Mouse (Mus musculus): Measurements from ENCODE around the gene Anks1b. TPM values are rescaled to one million over a fixed set of nuclear protein-coding genes. Genes with fewer than 3 reads are reported as not detected.

Gene Anks1b
- polyA plus RNA-seq, 1 experiment from 2014 or later: 1.9 TPM

DNA sequence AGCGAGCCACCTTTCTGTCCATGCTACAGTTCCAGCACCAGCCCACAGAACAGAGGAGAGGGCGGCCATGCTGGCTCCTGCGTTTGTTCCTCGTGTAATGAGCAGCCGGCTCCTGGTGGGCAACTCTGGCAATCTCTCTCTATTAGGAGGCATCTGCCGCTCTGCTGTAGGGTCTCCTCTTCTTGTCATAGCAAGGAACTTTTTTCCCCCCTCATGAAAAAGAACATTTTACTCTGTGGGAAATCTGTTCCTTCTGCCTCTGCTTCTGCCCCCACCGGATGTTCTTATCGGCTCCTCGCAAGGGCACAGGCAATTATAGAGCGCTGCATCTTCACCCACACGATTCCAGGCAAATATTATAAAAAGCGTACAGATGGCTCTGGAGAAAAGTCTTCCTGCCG lies 850.6 kb downstream of the Anks1b start:
- Histone ChIP-seq H3K4me2 (replicated peaks; ENCODE audit: low read depth) (no peak overlapping the region), H3K4me1 (replicated peaks; ENCODE audit: control insufficient read depth, insufficient read depth, low read length) (no peaks in the 10 kb centered on the region), H3K4me3 (ENCODE audit: low read depth, low read length) (no peak overlapping the region), H3K9me3 (ENCODE audit: control insufficient read depth) (no peaks in the 10 kb centered on the region), H3K27me3 (replicated peaks; ENCODE audit: control insufficient read depth, insufficient read depth, low read length) (0 out of 2 replicates have a peak, but pooled peaks cover under 1% of the 10 kb centered on the region), H3K9ac (ENCODE audit: low read depth, low read length) (no peak overlapping the region), H3K36me3 (ENCODE audit: control insufficient read depth, insufficient read depth) (no peaks in the 10 kb centered on the region), H3K27ac (ENCODE audit: low read depth, low read length) (no peak overlapping the region)
- no peak for ATAC-seq
- WGBS: 73% methylated on average over 13 of the region's 13 CpGs
- TF ChIP-seq CTCF (IDR thresholded peaks at IDR 0.05; ENCODE audit: low read depth): no peak

GRCm38 (mm10) chr10:90724931-90725330 lies 851.6 kb downstream of the Anks1b start:
- TF ChIP-seq CTCF (IDR thresholded peaks at IDR 0.05; ENCODE audit: low read depth): no peak
- WGBS: 71% methylated on average over 1 of the region's 1 CpGs

DNA sequence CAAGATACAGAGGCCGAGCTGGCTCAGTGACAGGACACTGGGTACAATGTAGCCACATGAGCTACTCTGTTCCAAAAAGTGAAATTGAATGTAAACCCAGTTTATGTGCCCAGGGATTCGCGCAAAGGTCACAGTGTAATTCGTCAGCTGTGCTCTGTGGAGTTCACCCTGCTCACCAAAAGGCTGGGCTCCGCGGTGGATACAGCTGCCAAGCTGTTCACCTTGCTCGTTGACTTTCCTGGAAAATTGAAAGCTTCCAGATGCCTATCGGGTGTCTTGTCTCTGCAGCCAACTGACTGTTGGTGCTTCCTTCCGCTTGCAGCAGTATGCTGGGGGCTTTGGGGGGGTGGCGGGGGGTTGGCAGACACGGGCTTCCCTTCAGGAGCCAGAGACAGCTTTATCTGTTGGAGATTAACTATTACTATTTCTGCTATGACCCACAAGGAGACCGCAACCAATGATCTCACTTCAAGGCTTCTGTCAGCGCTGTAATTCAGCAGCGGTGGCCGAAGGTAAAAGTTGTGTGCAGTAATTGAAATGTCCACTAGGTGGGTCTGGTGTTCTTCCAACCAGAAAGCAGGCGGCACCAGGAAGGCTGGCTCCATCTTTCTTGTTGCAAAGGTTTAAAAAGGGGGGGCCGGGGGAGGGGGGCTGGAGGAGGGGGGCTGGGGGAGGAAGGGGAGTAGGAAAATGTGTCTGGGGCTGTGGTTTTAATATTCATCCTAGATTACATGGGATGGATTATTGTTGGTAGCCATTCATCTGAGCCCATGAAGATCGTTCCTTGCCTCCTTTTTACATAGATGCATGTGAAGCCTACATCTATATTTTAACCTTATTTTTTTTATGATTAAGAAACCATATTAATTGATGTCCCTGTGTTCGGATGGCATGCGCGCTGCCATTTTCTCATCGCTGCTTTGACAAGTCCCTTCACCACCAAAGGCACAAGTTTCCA lies 855.4 kb downstream of the Anks1b start:
- Histone ChIP-seq H3K4me1 (replicated peaks; ENCODE audit: control insufficient read depth, insufficient read depth, low read length) (no peaks in the 10 kb centered on the region), H3K36me3 (ENCODE audit: control insufficient read depth, insufficient read depth) (no peaks in the 10 kb centered on the region), H3K4me3 (ENCODE audit: low read depth, low read length) (peak overlapping the region; percentile 18; the same call in 1 of the 2 replicates), H3K9ac (ENCODE audit: low read depth, low read length) (0 out of 2 replicates have a peak overlapping the region, but pooled peaks have one; percentile 3), H3K9me3 (ENCODE audit: control insufficient read depth) (no peaks in the 10 kb centered on the region), H3K4me2 (replicated peaks; ENCODE audit: low read depth) (peak overlapping the region; percentile 63), H3K27ac (ENCODE audit: low read depth, low read length) (no peak overlapping the region), H3K27me3 (replicated peaks; ENCODE audit: control insufficient read depth, insufficient read depth, low read length) (0 out of 2 replicates have a peak, but pooled peaks cover 3% of the 10 kb centered on the region)
- WGBS: 27% methylated on average over 22 of the region's 22 CpGs
- ATAC-seq: no peak
- TF ChIP-seq CTCF (IDR thresholded peaks at IDR 0.05; ENCODE audit: low read depth): peak; percentile 82

More at GRCm38 (mm10) chr10:90724931-90725330, 851.6 kb downstream of the Anks1b start:
- no peak for ATAC-seq
- Histone ChIP-seq H3K4me2 (replicated peaks; ENCODE audit: low read depth) (no peak overlapping the region), H3K9me3 (ENCODE audit: control insufficient read depth) (no peaks in the 10 kb centered on the region), H3K27me3 (replicated peaks; ENCODE audit: control insufficient read depth, insufficient read depth, low read length) (0 out of 2 replicates have a peak, but pooled peaks cover 3% of the 10 kb centered on the region), H3K4me1 (replicated peaks; ENCODE audit: control insufficient read depth, insufficient read depth, low read length) (no peaks in the 10 kb centered on the region), H3K4me3 (ENCODE audit: low read depth, low read length) (no peak overlapping the region), H3K9ac (ENCODE audit: low read depth, low read length) (no peak overlapping the region), H3K36me3 (ENCODE audit: control insufficient read depth, insufficient read depth) (no peaks in the 10 kb centered on the region), H3K27ac (ENCODE audit: low read depth, low read length) (no peak overlapping the region)

- Histone ChIP-seq H3K9me3 (ENCODE audit: control insufficient read depth) (no peaks in the 10 kb centered on the region), H3K36me3 (ENCODE audit: control insufficient read depth, insufficient read depth) (no peaks in the 10 kb centered on the region), H3K4me3 (ENCODE audit: low read depth, low read length) (no peak overlapping the region), H3K4me1 (replicated peaks; ENCODE audit: control insufficient read depth, insufficient read depth, low read length) (no peaks in the 10 kb centered on the region), H3K4me2 (replicated peaks; ENCODE audit: low read depth) (no peak overlapping the region), H3K9ac (ENCODE audit: low read depth, low read length) (no peak overlapping the region), H3K27ac (ENCODE audit: low read depth, low read length) (no peak overlapping the region), H3K27me3 (replicated peaks; ENCODE audit: control insufficient read depth, insufficient read depth, low read length) (0 out of 2 replicates have a peak, but pooled peaks cover 3% of the 10 kb centered on the region)
- TF ChIP-seq CTCF (IDR thresholded peaks at IDR 0.05; ENCODE audit: low read depth): no peak
- WGBS: 46% methylated on average over 10 of the region's 10 CpGs
- ATAC-seq: no peak
These were observed 856.2 kb downstream of the Anks1b start for GRCm38 (mm10) chr10:90729527-90729926.

GRCm38 (mm10) chr10:90732823-90733222 lies 859.5 kb downstream of the Anks1b start:
- no peak overlapping the region for H3K27ac ChIP-seq (ENCODE audit: low read depth, low read length)
- no peaks in the 10 kb centered on the region for H3K36me3 ChIP-seq (ENCODE audit: control insufficient read depth, insufficient read depth)
- TF ChIP-seq CTCF (IDR thresholded peaks at IDR 0.05; ENCODE audit: low read depth): no peak
- ATAC-seq: no peak
- no peak overlapping the region for H3K4me3 ChIP-seq (ENCODE audit: low read depth, low read length)
- H3K4me1 ChIP-seq (replicated peaks; ENCODE audit: control insufficient read depth, insufficient read depth, low read length): no peaks in the 10 kb centered on the region
- no peak overlapping the region for H3K4me2 ChIP-seq (replicated peaks; ENCODE audit: low read depth)
- H3K9me3 ChIP-seq (ENCODE audit: control insufficient read depth): no peaks in the 10 kb centered on the region
- H3K27me3 ChIP-seq (replicated peaks; ENCODE audit: control insufficient read depth, insufficient read depth, low read length): 0 out of 2 replicates have a peak, but pooled peaks cover 3% of the 10 kb centered on the region
- WGBS: 63% methylated on average over 4 of the region's 4 CpGs
- no peak overlapping the region for H3K9ac ChIP-seq (ENCODE audit: low read depth, low read length)

DNA sequence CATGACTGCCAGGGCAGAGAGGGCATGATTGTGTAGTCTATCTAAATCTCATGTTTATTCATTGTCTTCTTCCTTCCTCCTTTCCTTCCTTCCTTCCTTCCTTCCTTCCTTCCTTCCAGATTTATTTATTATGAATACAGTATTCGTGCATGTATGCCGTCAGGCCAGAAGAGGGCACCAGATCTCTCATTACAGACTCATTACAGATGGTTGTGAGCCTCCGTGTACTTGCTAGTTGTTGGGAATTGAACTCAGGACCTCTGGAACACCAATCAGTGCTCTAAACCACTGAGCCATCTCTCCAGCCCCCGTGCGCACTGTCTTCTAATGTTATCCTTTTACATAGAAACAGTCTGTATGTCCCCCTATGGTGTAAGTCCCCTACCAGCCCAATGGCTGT lies 860.3 kb downstream of the Anks1b start:
- H3K4me2 ChIP-seq (replicated peaks; ENCODE audit: low read depth): no peak overlapping the region
- no peak overlapping the region for H3K9ac ChIP-seq (ENCODE audit: low read depth, low read length)
- no peak overlapping the region for H3K4me3 ChIP-seq (ENCODE audit: low read depth, low read length)
- ATAC-seq: no peak
- no peaks in the 10 kb centered on the region for H3K4me1 ChIP-seq (replicated peaks; ENCODE audit: control insufficient read depth, insufficient read depth, low read length)
- H3K27me3 ChIP-seq (replicated peaks; ENCODE audit: control insufficient read depth, insufficient read depth, low read length): 0 out of 2 replicates have a peak, but pooled peaks cover 3% of the 10 kb centered on the region
- no peaks in the 10 kb centered on the region for H3K36me3 ChIP-seq (ENCODE audit: control insufficient read depth, insufficient read depth)
- 20% methylated on average over 5 of the region's 5 CpGs for WGBS
- TF ChIP-seq CTCF (IDR thresholded peaks at IDR 0.05; ENCODE audit: low read depth): peak; percentile 73
- no peak overlapping the region for H3K27ac ChIP-seq (ENCODE audit: low read depth, low read length)
- H3K9me3 ChIP-seq (ENCODE audit: control insufficient read depth): no peaks in the 10 kb centered on the region

Data from intestine, postnatal 0 days (tissue).